Mouse (Mus musculus) limb, embryonic 12.5 days (tissue): ENCODE measurements around the gene Capns1. TPM values are rescaled to one million over a fixed set of nuclear protein-coding genes. Genes with fewer than 3 reads are reported as not detected.
A peak's percentile ranks its signal among the peaks of the same experiment; 100 is the strongest.
"Not testable (repeated sequence)": the region's sequence is repeated elsewhere in the genome, so short reads cannot be mapped to it uniquely, and the experiment has no call there.

Experiments used
- ATAC-seq: fragments of 200-750 bp; cut with Nextera tagmentation; 2 replicates; pipeline ENCODE4 v1.8.0; 2017; ENCODE audit warnings: low read depth, moderate TSS enrichment; ENCODE audit not compliant: insufficient number of reproducible peaks, insufficient read depth, low FRiP score, low TSS enrichment
- H3K27ac ChIP-seq: fragments of 300-500 bp; sonication (generic); 2 replicates; pipeline ENCODE4 v1.5.1; 2016; ENCODE audit warnings: mild to moderate bottlenecking, moderate library complexity
- H3K27me3 ChIP-seq: fragments of 300-500 bp; sonication (generic); 2 replicates; pipeline ENCODE4 v1.6.1; 2016; ENCODE audit warnings: mild to moderate bottlenecking, moderate library complexity
- H3K36me3 ChIP-seq: fragments of 300-500 bp; sonication (generic); 2 replicates; pipeline ENCODE4 v1.6.1; 2016; ENCODE audit warnings: mild to moderate bottlenecking, moderate library complexity
- H3K4me1 ChIP-seq: fragments of 300-500 bp; sonication (generic); replicated peaks from 2 replicates; pipeline ENCODE4 v1.6.1; 2016
- H3K4me2 ChIP-seq: fragments of 300-500 bp; sonication (generic); 2 replicates; pipeline ENCODE4 v1.6.1; 2016; ENCODE audit warnings: mild to moderate bottlenecking, moderate library complexity
- H3K4me3 ChIP-seq: fragments of 300-500 bp; sonication (generic); replicated peaks from 2 replicates; pipeline ENCODE4 v1.5.1; 2016; ENCODE audit warnings: mild to moderate bottlenecking
- H3K9ac ChIP-seq: fragments of 300-500 bp; sonication (generic); replicated peaks from 2 replicates; pipeline ENCODE4 v1.6.1; 2016; ENCODE audit warnings: mild to moderate bottlenecking, moderate library complexity
- H3K9me3 ChIP-seq: fragments of 300-500 bp; sonication (generic); 2 replicates; pipeline ENCODE4 v1.6.1; 2016; ENCODE audit warnings: mild to moderate bottlenecking, moderate library complexity
- WGBS: fragments of 180-500 bp; shearing (Covaris S2); methylation state at CpG from one replicate; pipeline ENCODE4 v1.1.7; 2016; 5-methylcytosine and 5-hydroxymethylcytosine counted together
- polyA plus RNA-seq: library from polyadenylated mRNA; unstranded; fragments of >200 nt; fragmentation: Nextera tagmentation; extraction: Ambion mirVana; gene quantifications from 2 replicates; pipeline ENCODE4 v1.2.1, GENCODE M21; 2016

Gene Capns1
- polyA plus RNA-seq, 1 experiment from 2014 or later = 77.9 TPM

GRCm38 (mm10) chr7:30192088-30192487, 6.5 kb downstream of the Capns1 start:
- Histone ChIP-seq H3K4me1 (peaks cover 20% of the 10 kb centered on the region), H3K9me3 (no peaks in the 10 kb centered on the region), H3K27me3 (no peaks in the 10 kb centered on the region), H3K36me3 (peaks cover 54% of the 10 kb centered on the region), H3K4me2 (peak overlapping the region; percentile 85), H3K27ac (no peak overlapping the region), H3K4me3 (0 out of 2 replicates have a peak overlapping the region, but pooled peaks have one; percentile 74), H3K9ac (0 out of 2 replicates have a peak overlapping the region, but pooled peaks have one; percentile 76)
- 88% methylated on average over 12 of the region's 12 CpGs for WGBS
- ATAC-seq = no peak

- ATAC-seq = no peak
- H3K36me3 ChIP-seq = peaks cover 70% of the 10 kb centered on the region
Measured at GRCm38 (mm10) chr7:30189116-30189491, 9.5 kb downstream of the Capns1 start.

GRCm38 (mm10) chr7:30188344-30189115, 10.1 kb downstream of the Capns1 start:
- no peak overlapping the region for H3K9ac ChIP-seq
- no peak for ATAC-seq
- no peak overlapping the region for H3K27ac ChIP-seq
- no peaks in the 10 kb centered on the region for H3K27me3 ChIP-seq
- no peak overlapping the region for H3K4me3 ChIP-seq
- H3K4me2 ChIP-seq = no peak overlapping the region
- H3K9me3 ChIP-seq = no peaks in the 10 kb centered on the region
- H3K4me1 ChIP-seq = peaks cover 17% of the 10 kb centered on the region
- peaks cover 70% of the 10 kb centered on the region for H3K36me3 ChIP-seq
- 76% methylated on average over 12 of the region's 12 CpGs for WGBS

More at GRCm38 (mm10) chr7:30189116-30189491, 9.5 kb downstream of the Capns1 start:
- WGBS = 82% methylated on average over 4 of the region's 4 CpGs
- H3K4me3 ChIP-seq = no peak overlapping the region
- no peaks in the 10 kb centered on the region for H3K9me3 ChIP-seq
- H3K4me2 ChIP-seq = no peak overlapping the region
- no peaks in the 10 kb centered on the region for H3K27me3 ChIP-seq
- H3K4me1 ChIP-seq = peaks cover 14% of the 10 kb centered on the region
- no peak overlapping the region for H3K27ac ChIP-seq
- no peak overlapping the region for H3K9ac ChIP-seq

- WGBS = 68% methylated on average over 13 of the region's 13 CpGs
- Histone ChIP-seq H3K27me3 (no peaks in the 10 kb centered on the region), H3K9ac (no peak overlapping the region), H3K4me3 (no peak overlapping the region), H3K27ac (no peak overlapping the region), H3K4me2 (no peak overlapping the region), H3K4me1 (peaks cover 5% of the 10 kb centered on the region; the same call in 1 of the 2 replicates), H3K9me3 (no peaks in the 10 kb centered on the region), H3K36me3 (peaks cover 41% of the 10 kb centered on the region)
- no peak for ATAC-seq
Measured at GRCm38 (mm10) chr7:30184641-30185348, 13.8 kb downstream of the Capns1 start.

GRCm38 (mm10) chr7:30183879-30184289, 14.7 kb downstream of the Capns1 start, which contains the start of gene Cox7a1:
Gene Cox7a1 (plus strand): TSS chr7:30184144.
- peak within 1 kb of the TSS; percentile 33 for H3K4me2 ChIP-seq
- no peak within 1 kb of the TSS for H3K9ac ChIP-seq
- H3K36me3 ChIP-seq = peaks cover 35% of the 10 kb centered on the region
- H3K9me3 ChIP-seq = no peaks in the 10 kb centered on the region
- 5% methylated on average over 11 of the region's 11 CpGs for WGBS
- H3K27ac ChIP-seq = no peak within 1 kb of the TSS
- ATAC-seq = peak; percentile 33; the same call in 1 of the 2 replicates
- H3K4me3 ChIP-seq = no peak within 1 kb of the TSS
- peaks cover 5% of the 10 kb centered on the region; the same call in 1 of the 2 replicates for H3K4me1 ChIP-seq
- no peaks in the 10 kb centered on the region for H3K27me3 ChIP-seq

- H3K4me2 ChIP-seq, H3K4me3 ChIP-seq, H3K4me1 ChIP-seq, H3K27ac ChIP-seq, H3K27me3 ChIP-seq, ATAC-seq, H3K9me3 ChIP-seq, H3K9ac ChIP-seq: not testable (repeated sequence)
- peaks cover 35% of the 10 kb centered on the region for H3K36me3 ChIP-seq
- WGBS = 86% methylated on average over 6 of the region's 7 CpGs
Measured at GRCm38 (mm10) chr7:30183189-30183588, 15.4 kb downstream of the Capns1 start.

GRCm38 (mm10) chr7:30181929-30182328, 16.7 kb downstream of the Capns1 start:
- H3K9ac ChIP-seq, H3K4me2 ChIP-seq, H3K9me3 ChIP-seq, H3K27ac ChIP-seq, H3K27me3 ChIP-seq, H3K4me3 ChIP-seq, H3K4me1 ChIP-seq, ATAC-seq: not testable (repeated sequence)
- 94% methylated on average over 10 of the region's 10 CpGs for WGBS
- peaks cover 32% of the 10 kb centered on the region for H3K36me3 ChIP-seq

GRCm38 (mm10) chr7:30181308-30181707, 17.3 kb downstream of the Capns1 start:
- no peaks in the 10 kb centered on the region for H3K9me3 ChIP-seq
- H3K27ac ChIP-seq = no peak overlapping the region
- peaks cover 32% of the 10 kb centered on the region for H3K36me3 ChIP-seq
- ATAC-seq = no peak
- H3K4me1 ChIP-seq = peaks cover 5% of the 10 kb centered on the region; the same call in 1 of the 2 replicates
- no peak overlapping the region for H3K4me3 ChIP-seq
- 5% methylated on average over 4 of the region's 4 CpGs for WGBS
- H3K4me2 ChIP-seq = no peak overlapping the region
- no peak overlapping the region for H3K9ac ChIP-seq
- no peaks in the 10 kb centered on the region for H3K27me3 ChIP-seq

GRCm38 (mm10) chr7:30178256-30178655, 20.4 kb downstream of the Capns1 start:
- no peaks in the 10 kb centered on the region for H3K4me1 ChIP-seq
- no peaks in the 10 kb centered on the region for H3K27me3 ChIP-seq
- no peak overlapping the region for H3K4me2 ChIP-seq
- H3K36me3 ChIP-seq = peaks cover 32% of the 10 kb centered on the region
- no peak overlapping the region for H3K27ac ChIP-seq
- H3K9me3 ChIP-seq = no peaks in the 10 kb centered on the region
- no peak overlapping the region for H3K9ac ChIP-seq
- H3K4me3 ChIP-seq = no peak overlapping the region
- 85% methylated on average over 11 of the region's 11 CpGs for WGBS
- no peak for ATAC-seq

- Histone ChIP-seq H3K27me3 (no peaks in the 10 kb centered on the region), H3K4me3 (no peak overlapping the region), H3K4me2 (no peak overlapping the region), H3K36me3 (peaks cover 32% of the 10 kb centered on the region), H3K27ac (no peak overlapping the region), H3K9me3 (no peaks in the 10 kb centered on the region), H3K9ac (no peak overlapping the region), H3K4me1 (no peaks in the 10 kb centered on the region)
- WGBS = 82% methylated on average over 12 of the region's 12 CpGs
- no peak for ATAC-seq
Measured at GRCm38 (mm10) chr7:30176474-30176873, 22.1 kb downstream of the Capns1 start.

GRCm38 (mm10) chr7:30170283-30170951, 28.2 kb downstream of the Capns1 start:
- Histone ChIP-seq H3K27me3 (no peaks in the 10 kb centered on the region), H3K9me3 (peaks cover 25% of the 10 kb centered on the region), H3K4me2 (peak overlapping the region; percentile 65), H3K4me3 (peak overlapping the region; percentile 66), H3K27ac (no peak overlapping the region), H3K4me1 (peaks cover 9% of the 10 kb centered on the region), H3K9ac (peak overlapping the region; percentile 84), H3K36me3 (peaks cover 34% of the 10 kb centered on the region)
- 26% methylated on average over 11 of the region's 11 CpGs for WGBS
- no peak; the same call in 1 of the 2 replicates for ATAC-seq
